26 mouse cellular contexts compared by ENCODE assay signal in genomic region chr2:82360224-82360623, GRCm38 (mm10).
"Had no signal": no experiment of that assay in that cellular context is flagged by ENCODE, and none has a peak within 500 bp of the region (broad histone marks: within the 10 kb centered on the region; RNA-seq: fewer than 3 reads in every experiment).

No protein-coding gene starts in this region.

- H3K36me3 ChIP-seq: embryonic facial prominence, embryonic 10.5 days; embryonic facial prominence, embryonic 12.5 days; embryonic facial prominence, embryonic 13.5 days; embryonic facial prominence, embryonic 15.5 days; forebrain, embryonic 10.5 days; forebrain, embryonic 12.5 days; forebrain, embryonic 15.5 days had no signal

- H3K27ac ChIP-seq: embryonic facial prominence, embryonic 10.5 days; embryonic facial prominence, embryonic 12.5 days; embryonic facial prominence, embryonic 13.5 days; embryonic facial prominence, embryonic 15.5 days; forebrain, embryonic 10.5 days; forebrain, embryonic 12.5 days; forebrain, embryonic 13.5 days; forebrain, embryonic 15.5 days; gastrocnemius, adult 2 months; heart, adult 2 months had no signal

- H3K4me1 ChIP-seq: embryonic facial prominence, embryonic 10.5 days; embryonic facial prominence, embryonic 12.5 days; embryonic facial prominence, embryonic 13.5 days; embryonic facial prominence, embryonic 15.5 days; forebrain, embryonic 10.5 days; forebrain, embryonic 12.5 days; forebrain, embryonic 13.5 days; forebrain, embryonic 15.5 days had no signal

- H3K27me3 ChIP-seq: embryonic facial prominence, embryonic 12.5 days; embryonic facial prominence, embryonic 13.5 days; embryonic facial prominence, embryonic 15.5 days; forebrain, embryonic 12.5 days; forebrain, embryonic 13.5 days; forebrain, embryonic 15.5 days had no signal

- DNase-seq: cerebellum, adult 2 months; cerebellum, adult 8-10 months; cerebellum, adult 9-10 months; cerebellum, adult 9-11 months; cerebellum, postnatal 10 days; cerebellum, postnatal 14 days; cerebellum, postnatal 25 days; cerebellum, postnatal 36 days; embryo, embryonic 11 days; forebrain, postnatal 0 days; gastrocnemius, adult 2 months; gastrocnemius, postnatal 10 days; gastrocnemius, postnatal 14 days; gastrocnemius, postnatal 25 days; gastrocnemius, postnatal 36 days; heart, adult 18-20 months; heart, adult 2 months had no signal

- H3K4me3 ChIP-seq: embryonic facial prominence, embryonic 10.5 days; embryonic facial prominence, embryonic 12.5 days; embryonic facial prominence, embryonic 13.5 days; embryonic facial prominence, embryonic 15.5 days; erythroblast, embryonic 14.5 days; forebrain, embryonic 10.5 days; forebrain, embryonic 12.5 days; forebrain, embryonic 13.5 days; forebrain, embryonic 15.5 days; gastrocnemius, adult 2 months; heart, adult 2 months had no signal
